Mouse (Mus musculus): ENCODE data around the gene Smad3.

DNA sequence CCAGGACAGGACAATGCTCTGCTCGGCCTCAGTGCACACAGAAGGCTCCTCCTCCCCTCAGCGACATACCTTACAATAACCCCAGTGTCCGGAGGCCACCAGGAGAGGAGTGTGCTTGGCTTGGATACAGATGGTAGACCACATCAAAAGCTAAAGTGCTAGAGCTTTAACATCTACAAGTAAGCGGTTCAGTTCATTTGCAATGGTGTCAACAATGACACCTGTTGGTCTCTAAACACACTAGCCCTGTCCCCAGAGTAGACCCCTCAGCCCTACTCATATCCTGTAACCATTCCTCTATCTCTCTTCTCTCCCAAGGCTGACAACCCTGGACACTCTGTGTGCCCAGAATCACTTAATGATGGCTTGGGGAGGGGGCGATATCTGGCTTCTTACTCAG, 33.0 kb downstream of the Smad3 start:
- TF ChIP-seq CTCF (IDR thresholded peaks at IDR 0.05; ENCODE audit: extremely low read depth, insufficient read length, insufficient replicate concordance, low read depth, low read length) = no peak
- TF ChIP-seq POLR2A (IDR thresholded peaks at IDR 0.05; ENCODE audit: low read depth, low read length) = no peak

Measured in small intestine, adult 2 months (tissue).